Mouse (Mus musculus) stomach, postnatal 0 days (tissue): ENCODE measurements around the gene Cdh8.

Source experiments
- CTCF ChIP-seq: IDR thresholded peaks from 2 replicates; pipeline ENCODE4 v1.5.1; 2016; ENCODE audit warnings: antibody characterized with exemption, low read depth, mild to moderate bottlenecking, moderate library complexity
- EP300 ChIP-seq: optimal IDR thresholded peaks from 2 replicates; pipeline ENCODE3; 2016; ENCODE audit warnings: antibody characterized with exemption

- TF ChIP-seq EP300 (no peak), CTCF (no peak)
These were observed 192.6 kb downstream of the Cdh8 start for GRCm38 (mm10) chr8:99223697-99224096.
